Mouse (Mus musculus): ENCODE results near the gene Hnrnpa3.
"Not testable (repeated sequence)": the region's sequence is repeated elsewhere in the genome, so short reads cannot be mapped to it uniquely, and the experiment has no call there.

The Hnrnpa3 gene

DNA sequence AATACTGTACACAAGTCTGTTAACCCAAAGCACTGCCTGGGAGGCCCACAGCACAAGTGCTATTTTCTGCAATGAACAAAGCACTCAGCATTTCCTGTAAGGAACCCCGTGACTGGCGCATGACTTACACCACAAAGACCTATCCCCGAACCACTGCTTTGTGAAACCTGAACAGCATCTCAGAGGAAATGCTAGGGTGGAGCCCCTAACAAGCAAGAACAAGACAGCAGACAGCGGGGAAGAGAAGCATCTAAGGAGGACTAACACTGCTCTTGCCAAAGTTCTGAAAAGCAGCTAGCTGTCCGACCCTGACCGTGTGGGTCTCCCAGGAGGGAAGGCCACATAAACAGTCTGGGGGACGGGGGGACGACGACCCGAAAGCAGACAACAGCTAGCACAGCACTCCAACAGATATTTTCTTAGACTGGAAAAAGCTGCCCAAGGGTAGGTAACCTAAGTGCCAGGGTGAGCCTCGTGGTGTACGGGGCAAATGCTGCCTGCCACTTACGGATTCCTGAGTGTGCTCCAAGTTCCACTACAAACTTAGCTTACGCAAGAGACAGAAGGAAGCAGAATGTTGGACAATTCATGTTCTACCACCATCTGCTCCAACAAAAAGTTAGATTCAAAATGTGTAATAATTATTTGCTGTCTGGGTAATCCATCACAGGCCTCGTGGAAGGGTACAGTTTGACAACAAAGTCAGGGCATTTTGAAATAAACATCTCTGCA, 24.1 kb downstream of the Hnrnpa3 start:
- peak; percentile 44 for DNase-seq

- DNase-seq, result no peak
Observed at GRCm38 (mm10) chr2:75684526-75684925, 25.5 kb downstream of the Hnrnpa3 start.

DNA sequence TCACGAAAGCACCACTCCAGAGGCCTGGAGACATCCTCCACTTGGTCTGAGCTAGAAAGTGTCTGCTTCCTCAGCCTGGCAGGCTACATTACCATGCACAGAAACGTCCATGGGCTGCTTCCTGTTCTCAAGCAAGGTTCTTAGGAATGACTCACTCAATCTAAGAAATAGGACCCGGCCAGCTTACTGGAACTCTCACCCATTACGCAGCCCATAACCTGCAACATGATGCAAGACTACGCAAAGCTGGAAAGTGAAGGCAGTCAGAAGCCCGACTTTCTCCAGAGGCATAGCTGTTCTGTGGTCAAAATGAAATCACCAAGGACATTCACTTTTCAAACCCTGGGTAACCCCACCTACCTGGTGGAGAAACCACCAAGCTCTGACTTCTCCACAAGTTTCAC, 26.4 kb downstream of the Hnrnpa3 start:
- DNase-seq, result no peak

DNA sequence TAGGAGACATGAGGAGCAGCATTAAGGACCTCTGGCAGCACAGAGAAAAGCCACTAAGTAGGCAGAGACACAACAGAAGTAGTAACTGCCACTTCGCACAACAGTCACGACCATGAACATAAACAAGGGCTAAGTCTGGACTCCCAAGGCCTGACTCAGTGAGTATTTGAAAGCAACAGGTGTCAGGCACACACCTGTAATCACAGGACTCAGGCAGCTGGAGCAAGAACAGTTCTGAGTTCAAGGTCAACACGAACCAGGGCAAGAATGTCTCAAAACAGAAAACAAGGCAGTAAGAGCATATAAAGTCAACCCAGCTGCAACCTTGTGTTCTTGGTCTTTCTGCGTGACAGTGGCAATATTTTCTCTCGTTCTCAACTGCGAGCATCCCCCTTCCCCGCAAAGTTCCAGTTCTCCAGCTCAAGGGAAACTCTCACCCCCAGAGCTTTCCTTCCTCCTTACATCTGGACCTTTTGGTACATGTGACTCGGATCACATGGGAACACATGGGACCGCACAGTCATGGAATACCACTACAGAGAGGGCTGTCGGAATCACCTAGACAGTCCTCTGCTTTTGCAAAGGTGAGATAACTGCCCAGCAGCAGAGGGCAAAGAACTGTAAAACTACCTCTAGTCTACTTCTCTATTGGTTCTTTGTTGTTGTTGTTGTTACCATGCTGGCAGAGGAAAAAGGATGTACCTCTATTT, 28.1 kb downstream of the Hnrnpa3 start:
- no peak for DNase-seq

DNA sequence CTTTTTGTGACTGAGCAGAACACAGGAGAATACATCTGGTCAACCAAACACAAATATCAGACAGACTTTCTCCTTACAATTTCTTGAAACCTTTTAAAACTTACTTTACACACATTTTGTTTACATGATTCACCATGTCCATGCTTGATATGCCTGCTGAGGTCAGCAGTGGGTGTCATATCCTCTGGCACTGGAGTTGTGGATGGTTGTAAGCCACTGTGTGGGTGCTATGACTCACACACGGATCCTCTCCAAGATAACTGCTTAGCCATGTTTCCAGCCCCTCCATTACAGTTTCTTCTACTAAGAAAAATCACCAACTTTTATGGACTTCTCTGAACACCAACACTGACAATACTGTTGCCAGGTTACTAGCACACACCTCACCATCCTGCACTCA, 29.8 kb downstream of the Hnrnpa3 start:
- no peak for DNase-seq

DNA sequence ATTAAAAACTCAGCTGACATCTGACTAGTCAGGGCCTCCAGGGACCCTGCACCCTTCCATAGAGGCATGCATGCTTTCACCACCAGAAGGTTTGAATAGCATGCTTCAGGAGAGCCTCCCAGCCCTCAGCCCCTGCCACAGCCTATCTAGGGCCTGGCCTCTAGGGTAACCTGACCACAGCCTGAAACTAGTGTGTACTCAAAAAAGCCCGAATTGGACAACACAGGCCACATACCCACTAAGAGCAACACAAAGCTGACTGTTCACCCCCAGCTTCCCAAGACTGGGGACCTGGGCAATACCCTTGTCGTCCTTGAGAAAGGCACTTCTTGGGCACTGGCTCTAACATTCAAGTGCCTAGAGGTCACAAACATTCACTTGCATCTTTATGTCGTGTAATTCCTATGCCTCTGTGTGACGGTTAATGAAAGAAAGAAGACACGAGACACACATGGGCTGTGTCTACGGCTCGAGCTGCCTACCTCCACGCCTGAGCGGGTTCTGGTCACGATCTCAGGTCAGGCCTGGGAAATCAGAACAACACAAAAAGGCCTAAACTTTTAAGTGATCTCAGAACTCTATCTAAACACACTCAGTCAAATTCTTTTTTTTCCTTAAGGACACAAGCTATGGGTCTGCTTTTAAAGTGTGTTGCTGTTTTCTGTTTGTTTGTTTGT, 30.6 kb downstream of the Hnrnpa3 start:
- no peak for DNase-seq

GRCm38 (mm10) chr2:75690656-75691055, 31.6 kb downstream of the Hnrnpa3 start:
- no peak for DNase-seq

DNA sequence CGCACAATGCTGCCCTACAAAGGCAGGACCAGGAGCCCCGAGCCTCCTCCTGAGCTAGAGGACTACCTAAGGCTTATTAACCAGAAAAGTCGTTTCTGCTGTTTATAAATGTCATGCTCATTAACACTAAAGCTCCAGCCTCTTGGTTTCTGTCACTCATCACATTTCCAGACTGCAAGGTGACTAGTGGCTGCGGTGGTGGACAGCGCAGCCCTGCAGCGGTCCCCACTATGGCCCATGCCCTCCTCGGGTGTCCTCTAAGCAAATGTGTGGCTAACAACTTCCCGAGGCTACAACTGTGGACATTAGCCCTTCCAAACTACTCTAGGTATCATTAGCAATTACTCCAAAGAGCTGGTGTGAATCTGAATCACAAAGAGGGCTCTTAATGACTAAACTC, 32.3 kb downstream of the Hnrnpa3 start:
- DNase-seq, result no peak

GRCm38 (mm10) chr2:75692369-75692768, 33.3 kb downstream of the Hnrnpa3 start:
- no peak for DNase-seq

DNA sequence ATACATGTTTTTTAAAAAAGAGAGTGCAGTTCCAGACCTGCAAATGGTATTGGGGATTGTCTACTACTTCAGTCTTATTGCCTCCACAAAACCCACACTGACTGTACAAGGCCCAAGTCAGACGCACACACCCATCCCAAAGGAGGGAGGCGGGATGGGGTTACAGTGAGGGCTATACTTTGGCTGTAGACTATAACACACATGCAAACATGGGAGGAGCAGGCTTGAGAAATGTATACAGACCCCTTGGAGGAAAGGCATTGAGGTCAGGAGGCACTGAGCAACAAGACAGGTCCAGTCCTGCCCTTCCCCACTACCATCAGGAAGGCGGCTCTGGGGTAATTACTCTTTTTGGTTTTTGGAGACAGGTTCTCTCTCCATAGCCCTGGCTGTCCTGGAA, 35.9 kb downstream of the Hnrnpa3 start:
- DNase-seq, result not testable (repeated sequence)

DNA sequence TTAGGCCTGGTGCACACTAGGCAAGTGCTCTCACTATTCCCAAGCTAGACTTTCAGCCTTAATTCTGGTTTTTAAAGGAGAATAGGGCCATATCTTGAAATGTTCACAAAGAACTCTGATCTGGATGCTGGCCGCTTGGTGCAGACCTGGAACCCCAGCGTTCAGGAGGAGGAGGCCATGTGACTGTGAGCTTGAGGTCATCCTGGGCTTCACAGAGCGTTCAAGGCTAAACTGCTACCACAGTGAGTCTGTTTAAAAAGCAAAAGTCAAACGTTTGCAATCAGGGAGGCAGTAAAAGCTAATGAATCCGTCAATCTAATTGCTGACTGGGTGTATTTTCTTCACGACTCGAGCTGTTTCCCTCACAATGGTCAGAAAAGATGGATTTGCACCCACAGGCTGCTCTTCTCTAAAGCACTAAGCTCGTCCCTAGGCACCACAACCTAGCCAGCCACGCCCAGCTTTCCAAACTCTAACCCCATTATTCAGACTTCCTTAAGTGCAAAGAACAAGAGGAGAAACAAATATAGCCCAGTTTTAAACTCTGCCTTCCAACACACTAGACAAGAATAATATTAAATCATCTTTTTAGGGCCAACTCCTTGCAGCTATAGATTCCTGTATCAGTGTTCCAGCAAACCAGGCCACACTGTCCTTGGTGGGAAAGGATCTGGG, 36.8 kb downstream of the Hnrnpa3 start:
- DNase-seq, result no peak

DNA sequence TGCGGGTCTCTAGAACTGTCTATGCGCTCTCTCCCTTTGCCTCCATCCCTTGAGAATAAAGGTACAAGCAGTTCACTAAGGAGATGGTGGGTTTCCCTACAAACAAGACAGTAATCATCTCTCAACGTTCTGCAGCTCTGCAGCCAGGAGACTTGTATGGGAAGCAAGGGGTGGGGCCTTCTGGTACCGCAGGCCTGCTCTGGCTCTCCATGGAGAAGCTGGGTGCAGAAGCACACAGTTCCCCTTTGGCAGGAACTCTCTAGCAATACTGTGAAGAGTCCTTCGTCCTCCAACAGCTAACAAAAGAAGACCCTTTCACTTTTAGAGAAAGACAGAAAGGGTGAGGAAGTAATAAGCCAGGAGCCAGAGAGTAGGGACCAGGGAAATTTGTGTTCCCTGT, 37.3 kb downstream of the Hnrnpa3 start:
- DNase-seq, result peak; percentile 29

GRCm38 (mm10) chr2:75697222-75697621, 38.2 kb downstream of the Hnrnpa3 start:
- no peak for DNase-seq

- DNase-seq, result peak; percentile 34
Observed at GRCm38 (mm10) chr2:75698007-75698406, 38.9 kb downstream of the Hnrnpa3 start.

GRCm38 (mm10) chr2:75698874-75699273, 39.8 kb downstream of the Hnrnpa3 start:
- no peak for DNase-seq

DNA sequence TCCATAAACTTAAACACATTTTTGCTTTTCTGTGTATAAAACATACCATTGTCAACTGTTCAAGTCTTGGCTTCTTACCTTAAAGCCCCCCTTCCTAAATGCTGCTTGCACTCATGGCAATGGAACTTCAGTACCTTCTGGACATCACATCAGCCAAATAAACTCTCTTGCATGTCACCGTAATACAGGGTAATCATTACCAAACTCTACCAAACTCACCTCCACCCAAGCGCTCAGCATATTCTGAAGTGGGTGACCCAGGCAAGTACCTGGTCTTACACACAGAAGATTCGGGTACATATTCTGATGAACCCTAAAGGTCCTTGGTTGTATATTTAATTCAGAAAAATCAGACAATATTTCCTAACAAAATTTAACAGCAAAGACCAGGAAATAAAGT, 41.5 kb downstream of the Hnrnpa3 start:
- DNase-seq, result no peak

DNA sequence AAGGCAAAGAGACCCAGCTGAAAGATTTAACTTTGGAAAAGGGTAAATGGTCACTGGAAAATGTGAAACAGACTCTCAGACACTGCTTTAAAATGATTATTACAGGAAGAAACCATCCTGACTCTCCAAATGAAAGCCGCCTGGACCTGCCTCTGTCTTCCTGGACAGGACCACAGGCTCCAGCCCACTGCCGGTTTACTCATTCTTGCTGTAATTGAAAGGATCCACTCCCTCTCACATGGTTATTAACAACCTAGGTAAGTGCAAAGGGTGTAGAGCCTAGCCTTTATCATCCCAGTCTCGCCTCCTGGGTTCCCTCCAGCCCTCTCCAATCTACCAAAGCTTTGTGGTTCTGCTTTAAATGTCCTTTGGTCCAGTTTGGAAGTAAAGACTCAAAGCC, 42.1 kb downstream of the Hnrnpa3 start:
- no peak for DNase-seq

DNA sequence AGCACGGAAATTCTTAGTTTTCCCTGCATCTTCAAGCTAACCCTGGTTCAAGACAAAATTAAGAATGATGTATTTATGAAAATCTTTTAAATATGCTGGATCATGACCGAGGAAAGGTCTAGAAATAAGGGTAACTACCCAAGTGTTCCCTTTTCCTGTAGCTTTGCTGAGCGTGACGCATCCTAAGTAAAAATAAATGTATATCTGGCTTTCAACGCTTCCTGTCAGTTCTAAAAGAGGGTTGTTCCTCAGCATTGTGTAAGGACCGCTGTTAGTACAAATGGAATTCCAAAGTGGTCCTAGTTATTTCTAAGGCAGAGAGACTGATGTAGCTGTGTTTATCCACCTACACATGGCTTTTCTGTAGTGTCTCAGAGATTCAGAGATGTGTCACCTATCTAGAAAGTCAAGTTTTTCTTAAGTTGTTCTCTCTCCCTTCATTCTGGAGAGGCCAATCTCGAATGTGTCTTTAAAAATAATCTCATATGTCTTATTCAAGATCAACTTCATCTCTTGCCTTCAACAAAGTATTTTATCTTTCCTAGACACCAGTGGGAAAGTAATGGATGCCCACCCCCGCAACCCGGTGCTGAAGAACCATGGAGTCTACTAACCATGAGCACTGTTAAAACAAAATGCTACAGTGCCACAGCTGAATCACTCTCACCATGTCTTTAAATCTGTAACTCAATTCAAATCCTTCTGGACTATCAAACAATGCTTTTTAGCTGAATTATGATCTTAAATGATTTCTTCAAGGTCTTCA, 42.9 kb downstream of the Hnrnpa3 start:
- DNase-seq, result no peak

- no peak for DNase-seq
Observed at GRCm38 (mm10) chr2:75702588-75702976, 43.5 kb downstream of the Hnrnpa3 start.

DNA sequence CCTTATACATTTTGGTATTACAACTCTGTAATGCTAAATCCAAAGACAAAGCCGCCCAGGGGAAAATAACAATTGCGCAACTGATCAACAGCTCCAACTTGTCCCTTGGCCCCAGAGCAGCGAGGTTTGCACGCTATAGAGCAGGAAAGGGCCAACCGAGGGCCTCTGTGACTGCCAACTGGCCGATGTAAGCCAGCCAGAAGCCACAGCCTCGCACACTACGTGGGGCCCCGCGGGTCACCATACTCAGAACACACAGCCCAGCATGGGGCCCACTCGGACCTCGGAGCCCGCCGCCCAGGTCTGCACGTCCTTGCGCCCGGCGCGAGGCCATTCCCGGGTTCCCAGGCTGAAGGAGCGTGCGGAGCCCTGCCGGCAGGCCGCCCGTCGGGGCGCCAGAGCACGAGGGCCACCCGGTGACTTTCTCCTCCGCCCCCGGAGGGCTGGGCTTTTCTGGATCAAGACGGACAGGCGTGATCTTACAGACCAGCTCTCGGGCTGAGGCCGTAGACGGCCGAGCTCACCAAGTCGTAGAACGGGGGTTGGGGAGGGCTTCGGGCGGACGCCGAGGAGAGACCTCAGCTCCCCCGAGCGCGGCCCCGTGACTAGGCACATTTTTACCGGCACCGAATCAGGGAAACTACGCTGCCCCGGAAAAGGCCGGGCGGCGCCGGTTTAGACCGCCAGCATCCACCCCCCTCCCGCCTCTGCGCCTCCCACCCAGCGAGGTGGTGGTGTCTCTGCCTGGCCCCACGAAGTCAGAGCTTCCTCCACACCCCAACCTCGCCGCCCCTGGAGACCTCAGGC, 44.5 kb downstream of the Hnrnpa3 start:
- DNase-seq, result peak; percentile 90
